Mouse (Mus musculus): ENCODE results near the gene Cd79b.

GRCm38 (mm10) chr11:106286206-106286605 lies 28.4 kb downstream of the Cd79b start:
- TF ChIP-seq CTCF (IDR thresholded peaks at IDR 0.05; ENCODE audit: insufficient read depth, low read length) (no peak), POLR2A (IDR thresholded peaks at IDR 0.05; ENCODE audit: borderline replicate concordance, extremely low read depth, low read depth, low read length) (no peak)

Data from lung, adult 2 months (tissue).